Mouse (Mus musculus): ENCODE measurements around the gene Il21. TPM values are rescaled to one million over a fixed set of nuclear protein-coding genes. Genes with fewer than 3 reads are reported as not detected.

Il21 gene
- not detected in 2 replicates for polyA plus RNA-seq (2016; fragmentation: Nextera tagmentation; extraction: Ambion mirVana)

DNA sequence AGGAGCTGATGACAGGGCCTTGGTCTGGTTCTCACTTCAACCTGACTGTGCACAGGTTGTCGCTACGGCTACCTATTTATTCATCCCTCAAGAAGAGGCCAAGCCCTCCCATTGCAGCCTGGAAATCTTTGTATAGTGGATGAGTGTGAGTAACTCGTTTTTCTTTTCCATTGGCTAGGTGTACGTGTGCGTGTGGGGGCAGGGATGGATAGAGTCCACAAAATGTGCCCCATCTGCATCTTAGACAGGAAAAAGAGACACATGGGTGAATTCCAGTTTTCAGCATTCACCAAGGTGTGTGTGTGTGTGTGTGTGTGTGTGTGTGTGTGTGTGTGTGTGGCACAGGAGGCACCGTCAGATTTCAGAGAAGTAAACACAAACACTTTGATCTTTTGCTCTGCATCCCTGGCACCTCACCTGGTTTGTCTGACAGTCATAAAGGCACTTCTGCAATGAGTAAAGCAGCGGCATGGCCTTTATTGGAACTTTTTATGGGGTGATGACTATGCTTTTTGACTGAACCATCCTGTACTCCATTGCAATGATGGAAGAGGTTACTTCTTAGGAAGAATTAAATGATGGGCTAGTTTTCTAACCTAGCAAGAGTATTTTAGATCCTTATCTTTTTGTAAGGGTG is at the start of gene Il21:
Gene Il21 (minus strand): TSS at position 51 of the 637 bp plus-strand sequence.
- no peak within 1 kb of the TSS for H3K9ac ChIP-seq (replicated peaks)
- H3K9me3 ChIP-seq: no peaks in the 10 kb centered on the region
- no peaks in the 10 kb centered on the region for H3K36me3 ChIP-seq
- no peak for ATAC-seq (ENCODE audit: insufficient number of reproducible peaks, insufficient read depth, low FRiP score, low TSS enrichment, low read depth)
- WGBS: 76% methylated on average over 7 of the region's 7 CpGs
- no peaks in the 10 kb centered on the region for H3K27me3 ChIP-seq
- H3K4me2 ChIP-seq: no peak within 1 kb of the TSS
- H3K4me1 ChIP-seq (replicated peaks): no peaks in the 10 kb centered on the region
- no peak within 1 kb of the TSS for H3K4me3 ChIP-seq (replicated peaks)
- no peak within 1 kb of the TSS for H3K27ac ChIP-seq

DNA sequence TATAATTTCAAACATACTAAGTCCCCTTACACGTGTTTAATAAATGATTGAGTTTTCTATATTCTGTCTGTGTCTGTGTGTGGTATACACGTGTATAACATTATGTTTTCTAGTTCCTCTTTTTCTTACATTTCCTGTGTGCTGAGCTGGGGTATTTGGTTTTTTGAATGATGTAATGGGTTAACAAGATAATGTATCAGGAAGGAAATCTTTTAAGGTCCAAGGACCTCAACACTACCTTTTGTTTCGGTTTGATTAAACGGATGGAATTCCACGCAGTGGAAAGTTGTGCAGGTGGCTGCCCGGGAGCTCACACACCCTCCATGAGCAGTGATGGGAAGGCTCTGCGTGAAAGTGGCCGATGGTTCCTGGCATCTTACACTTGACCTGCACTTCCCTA is 48.4 kb upstream of the Il21 start:
- H3K4me2 ChIP-seq: no peak overlapping the region
- H3K9me3 ChIP-seq: no peaks in the 10 kb centered on the region
- 85% methylated on average over 8 of the region's 8 CpGs for WGBS
- H3K36me3 ChIP-seq: no peaks in the 10 kb centered on the region
- H3K9ac ChIP-seq (replicated peaks): no peak overlapping the region
- H3K4me1 ChIP-seq (replicated peaks): no peaks in the 10 kb centered on the region
- H3K27me3 ChIP-seq: no peaks in the 10 kb centered on the region
- H3K4me3 ChIP-seq (replicated peaks): no peak overlapping the region
- no peak overlapping the region for H3K27ac ChIP-seq
- no peak for ATAC-seq (ENCODE audit: insufficient number of reproducible peaks, insufficient read depth, low FRiP score, low TSS enrichment, low read depth)

DNA sequence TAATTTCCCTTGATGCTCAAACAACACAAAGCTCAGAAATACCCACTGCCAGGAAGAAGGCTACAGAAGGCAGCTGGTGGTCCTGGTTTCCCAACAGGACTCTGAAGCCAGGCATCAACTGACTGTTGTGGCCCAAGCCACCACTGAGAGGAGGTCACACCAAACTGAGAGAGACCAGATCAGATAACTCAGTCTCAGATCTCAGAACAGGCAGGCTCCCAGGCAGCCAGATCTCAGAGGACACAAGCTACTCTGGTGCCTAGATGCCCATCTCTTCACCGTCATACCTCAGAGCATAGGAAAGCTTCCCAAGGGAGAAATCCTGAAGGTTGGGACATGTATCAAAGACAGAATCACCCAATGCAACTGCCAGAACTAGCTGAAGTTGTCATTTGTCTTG is 47.8 kb upstream of the Il21 start:
- H3K9me3 ChIP-seq: no peaks in the 10 kb centered on the region
- no peak for ATAC-seq (ENCODE audit: insufficient number of reproducible peaks, insufficient read depth, low FRiP score, low TSS enrichment, low read depth)
- WGBS: 86% methylated on average over 1 of the region's 1 CpGs
- H3K4me3 ChIP-seq (replicated peaks): no peak overlapping the region
- no peak overlapping the region for H3K9ac ChIP-seq (replicated peaks)
- H3K4me1 ChIP-seq (replicated peaks): no peaks in the 10 kb centered on the region
- H3K36me3 ChIP-seq: no peaks in the 10 kb centered on the region
- H3K27ac ChIP-seq: no peak overlapping the region
- H3K27me3 ChIP-seq: no peaks in the 10 kb centered on the region
- H3K4me2 ChIP-seq: no peak overlapping the region

DNA sequence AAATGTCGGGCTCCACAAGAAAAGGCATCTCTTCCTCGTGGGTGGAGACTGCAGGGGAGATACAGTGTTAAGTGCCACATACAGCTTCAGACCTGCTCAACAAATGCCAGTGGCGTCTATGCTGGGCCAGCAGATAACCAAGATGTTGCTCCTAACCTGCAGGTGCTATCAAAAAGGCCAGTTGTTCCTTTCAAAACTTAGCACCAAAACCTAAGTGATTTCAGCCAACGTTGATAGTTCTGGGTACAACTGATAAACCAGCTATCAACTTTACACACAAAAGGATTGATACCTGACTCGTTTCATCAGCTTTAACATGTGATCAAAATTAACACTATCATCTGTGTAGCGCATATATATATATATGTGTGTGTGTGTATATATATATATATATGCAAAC is 42.2 kb upstream of the Il21 start:
- 81% methylated on average over 6 of the region's 6 CpGs for WGBS
- Histone ChIP-seq H3K9ac (replicated peaks) (no peak overlapping the region), H3K4me3 (replicated peaks) (no peak overlapping the region), H3K9me3 (no peaks in the 10 kb centered on the region), H3K27ac (no peak overlapping the region), H3K27me3 (no peaks in the 10 kb centered on the region), H3K4me1 (replicated peaks) (no peaks in the 10 kb centered on the region), H3K36me3 (no peaks in the 10 kb centered on the region), H3K4me2 (no peak overlapping the region)
- ATAC-seq (ENCODE audit: insufficient number of reproducible peaks, insufficient read depth, low FRiP score, low TSS enrichment, low read depth): no peak

DNA sequence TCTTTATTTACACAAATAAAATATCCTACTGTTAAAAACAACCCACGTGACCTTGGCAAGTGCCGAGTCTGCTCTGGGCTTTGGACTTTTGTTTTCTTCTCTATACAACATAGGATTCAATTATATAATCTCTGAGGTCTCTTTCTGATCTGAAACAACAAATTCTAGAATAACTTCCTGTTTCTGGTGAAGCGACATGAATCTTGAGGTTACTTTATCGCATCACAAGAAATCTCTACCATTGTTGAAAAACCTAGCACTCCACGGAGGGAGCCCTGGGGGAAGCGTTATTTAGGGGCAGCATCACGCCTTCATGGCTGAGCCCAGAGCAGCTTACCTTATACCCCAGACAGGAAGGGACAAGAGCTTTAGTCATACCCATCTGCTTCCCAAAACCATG is 40.7 kb upstream of the Il21 start:
- H3K36me3 ChIP-seq: no peaks in the 10 kb centered on the region
- no peak for ATAC-seq (ENCODE audit: insufficient number of reproducible peaks, insufficient read depth, low FRiP score, low TSS enrichment, low read depth)
- H3K4me3 ChIP-seq (replicated peaks): no peak overlapping the region
- H3K9me3 ChIP-seq: no peaks in the 10 kb centered on the region
- no peaks in the 10 kb centered on the region for H3K4me1 ChIP-seq (replicated peaks)
- WGBS: 83% methylated on average over 7 of the region's 7 CpGs
- H3K9ac ChIP-seq (replicated peaks): no peak overlapping the region
- H3K27me3 ChIP-seq: no peaks in the 10 kb centered on the region
- H3K27ac ChIP-seq: no peak overlapping the region
- no peak overlapping the region for H3K4me2 ChIP-seq

DNA sequence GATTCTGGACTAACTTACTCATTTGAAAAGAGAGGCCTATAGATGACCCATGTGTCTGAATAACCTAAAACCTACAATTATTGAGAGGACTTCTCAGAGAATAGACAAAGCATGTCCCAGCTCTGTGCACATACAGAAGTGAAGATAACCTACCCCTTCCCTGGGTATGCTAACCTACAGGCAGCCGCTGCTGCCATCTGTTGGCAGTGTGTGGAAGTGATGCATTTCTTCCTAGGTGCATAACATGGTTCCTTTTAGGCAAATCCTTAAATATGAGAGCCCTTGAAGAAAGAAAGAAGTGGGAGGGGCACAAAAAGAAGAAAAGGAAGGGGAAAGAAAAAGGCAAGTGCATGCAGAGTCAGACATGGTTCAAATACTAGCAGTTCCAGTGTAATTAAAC is 38.8 kb upstream of the Il21 start:
- Histone ChIP-seq H3K4me2 (no peak overlapping the region), H3K9ac (replicated peaks) (no peak overlapping the region), H3K4me3 (replicated peaks) (no peak overlapping the region), H3K27me3 (no peaks in the 10 kb centered on the region), H3K27ac (no peak overlapping the region), H3K9me3 (no peaks in the 10 kb centered on the region), H3K4me1 (replicated peaks) (no peaks in the 10 kb centered on the region), H3K36me3 (no peaks in the 10 kb centered on the region)
- WGBS: 12% methylated on average over 1 of the region's 1 CpGs
- no peak for ATAC-seq (ENCODE audit: insufficient number of reproducible peaks, insufficient read depth, low FRiP score, low TSS enrichment, low read depth)

DNA sequence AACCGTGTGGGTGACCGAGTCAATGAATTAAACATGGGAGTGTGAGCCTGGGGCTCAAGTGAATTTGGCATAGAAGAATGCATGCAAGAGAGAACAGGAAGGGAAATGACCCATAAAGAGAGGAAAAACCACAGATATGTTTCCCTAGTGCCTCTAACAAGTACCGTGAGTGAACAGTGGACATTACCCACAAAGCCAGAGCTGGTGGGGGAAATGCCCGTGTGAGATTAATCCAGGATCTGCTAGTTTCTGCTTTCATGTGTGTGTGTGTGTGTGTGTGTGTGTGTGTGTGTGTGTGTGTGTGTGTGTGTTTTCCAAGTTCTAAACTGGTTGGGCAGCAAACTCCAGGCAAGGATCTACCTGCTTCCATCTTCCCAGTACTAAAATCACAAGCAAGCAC is 37.5 kb upstream of the Il21 start:
- H3K4me1 ChIP-seq (replicated peaks): no peaks in the 10 kb centered on the region
- H3K36me3 ChIP-seq: no peaks in the 10 kb centered on the region
- H3K9me3 ChIP-seq: no peaks in the 10 kb centered on the region
- ATAC-seq (ENCODE audit: insufficient number of reproducible peaks, insufficient read depth, low FRiP score, low TSS enrichment, low read depth): no peak
- no peak overlapping the region for H3K4me3 ChIP-seq (replicated peaks)
- H3K27ac ChIP-seq: no peak overlapping the region
- H3K27me3 ChIP-seq: no peaks in the 10 kb centered on the region
- H3K9ac ChIP-seq (replicated peaks): no peak overlapping the region
- 92% methylated on average over 4 of the region's 4 CpGs for WGBS
- no peak overlapping the region for H3K4me2 ChIP-seq

DNA sequence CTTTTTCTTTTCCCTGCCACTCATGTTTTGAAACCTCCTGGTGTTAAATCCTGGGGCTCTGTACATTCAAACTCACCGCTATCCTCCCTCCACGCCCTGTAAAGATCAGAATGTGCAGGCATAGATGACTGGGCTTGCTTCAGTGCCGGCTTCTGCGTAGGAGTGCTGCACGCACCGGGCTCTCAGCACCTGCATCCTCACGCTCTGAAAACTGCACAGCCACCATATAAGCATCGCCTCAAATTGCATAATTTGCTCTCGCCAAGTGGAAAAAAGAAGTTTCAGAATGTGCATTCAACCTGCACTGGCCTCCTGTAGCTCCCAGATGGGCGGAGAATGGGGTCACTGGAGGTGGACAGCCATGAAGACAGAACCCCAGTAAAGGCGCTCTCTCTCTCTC is 35.9 kb upstream of the Il21 start:
- H3K4me2 ChIP-seq: no peak overlapping the region
- no peaks in the 10 kb centered on the region for H3K9me3 ChIP-seq
- no peaks in the 10 kb centered on the region for H3K36me3 ChIP-seq
- 88% methylated on average over 11 of the region's 11 CpGs for WGBS
- H3K9ac ChIP-seq (replicated peaks): no peak overlapping the region
- no peaks in the 10 kb centered on the region for H3K4me1 ChIP-seq (replicated peaks)
- no peak overlapping the region for H3K4me3 ChIP-seq (replicated peaks)
- ATAC-seq (ENCODE audit: insufficient number of reproducible peaks, insufficient read depth, low FRiP score, low TSS enrichment, low read depth): no peak
- H3K27me3 ChIP-seq: no peaks in the 10 kb centered on the region
- no peak overlapping the region for H3K27ac ChIP-seq

DNA sequence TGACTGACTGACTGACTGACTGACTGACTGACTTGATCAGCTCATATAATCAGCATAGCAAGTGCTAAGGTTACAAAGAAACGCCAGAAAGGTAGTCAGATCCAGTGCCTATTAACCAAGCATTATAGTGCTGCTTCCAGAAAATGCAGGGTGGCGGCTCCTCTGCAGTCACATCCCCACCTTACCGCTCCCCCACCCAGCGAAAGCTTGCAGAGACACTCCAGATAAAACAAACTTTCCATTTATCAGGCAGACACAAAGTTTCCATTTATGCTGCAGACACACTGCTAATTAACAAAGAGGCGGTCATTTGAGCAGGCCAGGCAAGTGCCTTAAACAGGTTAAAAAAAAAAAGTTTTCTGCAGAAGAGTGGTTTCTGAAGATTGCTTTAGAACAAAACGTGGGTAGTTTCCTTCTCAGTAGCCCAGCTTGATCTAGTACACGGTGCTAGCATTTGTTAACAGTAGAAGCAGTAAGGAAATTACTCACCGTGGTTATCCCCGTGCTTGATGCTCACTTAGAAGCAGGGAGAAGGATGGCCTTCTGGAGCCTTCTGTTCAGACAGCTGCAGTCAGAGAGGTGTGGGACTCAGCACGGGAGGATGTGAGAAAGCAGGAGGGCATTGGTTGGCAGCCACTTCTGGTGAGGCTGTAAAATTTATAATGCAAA is 27.0 kb upstream of the Il21 start:
- no peaks in the 10 kb centered on the region for H3K27me3 ChIP-seq
- H3K4me2 ChIP-seq: no peak overlapping the region
- H3K4me3 ChIP-seq (replicated peaks): no peak overlapping the region
- WGBS: 58% methylated on average over 10 of the region's 10 CpGs
- ATAC-seq (ENCODE audit: insufficient number of reproducible peaks, insufficient read depth, low FRiP score, low TSS enrichment, low read depth): no peak
- no peaks in the 10 kb centered on the region for H3K36me3 ChIP-seq
- H3K9ac ChIP-seq (replicated peaks): no peak overlapping the region
- no peaks in the 10 kb centered on the region for H3K4me1 ChIP-seq (replicated peaks)
- no peaks in the 10 kb centered on the region for H3K9me3 ChIP-seq
- H3K27ac ChIP-seq: no peak overlapping the region

DNA sequence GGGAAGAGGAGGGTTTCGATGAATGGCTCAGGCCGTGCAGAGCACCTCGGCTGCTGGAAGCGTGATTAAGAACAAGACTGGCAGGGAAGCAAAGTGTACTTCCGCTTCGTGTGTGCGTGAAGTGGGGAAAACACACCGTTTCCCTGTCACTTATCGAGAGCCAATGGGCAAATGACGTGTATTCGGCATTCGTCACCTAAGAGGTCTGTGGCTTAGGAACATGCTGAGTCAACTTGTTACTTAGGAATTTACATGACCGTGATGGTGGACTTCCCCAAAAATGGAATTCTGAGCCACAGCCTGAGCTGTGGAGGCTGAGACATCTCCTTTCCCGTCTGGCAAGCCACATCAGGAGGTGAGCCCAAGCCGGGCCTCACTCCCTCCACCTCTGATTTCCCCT is 25.3 kb upstream of the Il21 start:
- H3K9ac ChIP-seq (replicated peaks): no peak overlapping the region
- no peak overlapping the region for H3K4me2 ChIP-seq
- no peak for ATAC-seq (ENCODE audit: insufficient number of reproducible peaks, insufficient read depth, low FRiP score, low TSS enrichment, low read depth)
- no peaks in the 10 kb centered on the region for H3K9me3 ChIP-seq
- no peaks in the 10 kb centered on the region for H3K27me3 ChIP-seq
- H3K27ac ChIP-seq: no peak overlapping the region
- 89% methylated on average over 15 of the region's 15 CpGs for WGBS
- H3K4me1 ChIP-seq (replicated peaks): no peaks in the 10 kb centered on the region
- H3K4me3 ChIP-seq (replicated peaks): no peak overlapping the region
- H3K36me3 ChIP-seq: no peaks in the 10 kb centered on the region

DNA sequence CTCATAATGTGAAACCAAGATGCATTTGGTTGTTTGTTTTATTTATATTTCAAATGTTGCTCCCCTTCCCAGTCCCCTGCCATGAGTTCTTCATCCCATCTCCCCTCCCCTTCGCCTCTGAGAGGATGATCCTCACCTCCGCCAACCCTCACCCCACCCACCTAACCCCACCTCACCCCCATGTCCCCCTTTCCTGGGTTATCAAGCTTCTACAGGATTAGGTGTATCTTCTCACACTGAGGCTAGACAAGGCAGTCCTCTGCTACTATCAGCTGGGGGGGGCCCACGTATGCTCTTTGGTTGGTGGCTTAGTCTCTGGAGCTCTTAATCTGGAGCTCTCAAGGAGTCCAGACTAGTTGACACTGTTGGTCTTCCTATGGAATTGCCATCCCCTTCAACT is 18.5 kb upstream of the Il21 start:
- H3K36me3 ChIP-seq: no peaks in the 10 kb centered on the region
- H3K27me3 ChIP-seq: no peaks in the 10 kb centered on the region
- ATAC-seq (ENCODE audit: insufficient number of reproducible peaks, insufficient read depth, low FRiP score, low TSS enrichment, low read depth): no peak
- WGBS: 86% methylated on average over 3 of the region's 3 CpGs
- no peak overlapping the region for H3K4me2 ChIP-seq
- no peak overlapping the region for H3K27ac ChIP-seq
- no peak overlapping the region for H3K4me3 ChIP-seq (replicated peaks)
- no peaks in the 10 kb centered on the region for H3K9me3 ChIP-seq
- H3K9ac ChIP-seq (replicated peaks): no peak overlapping the region
- no peaks in the 10 kb centered on the region for H3K4me1 ChIP-seq (replicated peaks)

DNA sequence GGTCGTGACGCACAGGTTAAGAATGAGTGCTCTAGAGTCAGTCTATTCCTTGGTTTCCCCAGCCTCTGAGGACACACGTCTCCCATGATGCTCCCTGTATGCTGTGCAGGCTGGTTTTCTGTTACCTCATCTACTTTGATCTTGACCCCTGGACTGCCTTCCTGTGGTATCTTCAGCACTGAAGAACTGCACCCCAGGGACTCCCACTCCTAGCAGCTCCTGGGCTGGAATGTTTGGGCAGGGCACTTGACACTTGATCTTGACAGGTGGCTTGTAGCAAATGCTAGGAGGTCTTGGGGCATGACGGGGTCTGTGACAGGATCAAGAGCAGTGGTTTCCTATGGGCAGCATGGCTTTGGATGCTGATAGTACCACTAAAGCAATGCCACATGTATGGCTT is 2.6 kb upstream of the Il21 start:
- no peak overlapping the region for H3K4me3 ChIP-seq (replicated peaks)
- H3K27ac ChIP-seq: no peak overlapping the region
- no peaks in the 10 kb centered on the region for H3K27me3 ChIP-seq
- no peak overlapping the region for H3K4me2 ChIP-seq
- no peaks in the 10 kb centered on the region for H3K9me3 ChIP-seq
- no peaks in the 10 kb centered on the region for H3K4me1 ChIP-seq (replicated peaks)
- ATAC-seq (ENCODE audit: insufficient number of reproducible peaks, insufficient read depth, low FRiP score, low TSS enrichment, low read depth): no peak
- H3K9ac ChIP-seq (replicated peaks): no peak overlapping the region
- 73% methylated on average over 4 of the region's 4 CpGs for WGBS
- H3K36me3 ChIP-seq: no peaks in the 10 kb centered on the region
